In the genomic region with DNA sequence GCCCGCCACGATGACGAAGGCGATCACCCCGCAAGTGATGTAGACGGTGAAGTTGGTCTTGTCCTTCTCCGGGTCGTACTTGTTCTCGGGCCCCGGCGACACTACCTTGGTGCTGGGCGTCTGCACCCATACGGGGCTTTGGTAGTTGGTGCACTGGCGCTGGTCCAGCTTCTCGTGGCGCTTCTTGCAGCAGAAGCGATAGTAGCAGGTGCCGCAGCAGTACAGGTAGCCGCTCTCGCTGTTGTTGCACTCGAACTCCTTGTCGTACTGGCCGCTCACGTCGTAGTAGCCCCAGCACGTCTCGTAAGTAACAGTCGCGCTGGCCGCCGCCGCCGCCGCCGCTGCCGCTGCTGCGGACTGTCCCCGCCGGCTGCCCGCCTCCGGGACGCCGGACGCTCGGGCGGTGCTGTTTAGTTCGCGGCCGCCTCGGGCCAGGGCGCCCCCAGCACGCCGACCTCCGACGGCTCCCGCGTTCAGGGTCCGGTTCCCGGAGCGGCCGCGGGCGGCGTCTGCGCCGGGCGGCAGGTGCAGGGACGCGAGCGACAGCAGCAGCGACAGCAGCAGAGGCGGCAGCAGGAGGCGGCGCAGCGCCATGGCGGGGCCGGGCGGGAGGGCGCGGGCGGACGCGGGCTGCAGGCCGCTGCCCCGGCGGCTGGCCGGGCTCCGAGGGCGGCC, we compare ENCODE assay signal across 8 mouse cellular contexts. TPM values are rescaled to one million over a fixed set of nuclear protein-coding genes. Genes with fewer than 3 reads are reported as not detected.
DNase-seq lines count a peak whose midpoint lies in the region; ATAC-seq and TF ChIP-seq lines count a peak whose summit lies in the region.
"Had no signal": no experiment of that assay in that cellular context is flagged by ENCODE, and none has a peak within 500 bp of the region (broad histone marks: within the 10 kb centered on the region; RNA-seq: fewer than 3 reads in every experiment).

A gene (minus strand): TSS at position 594 of the 675 bp plus-strand sequence.

- WGBS in lung, embryonic 16.5 days = 1% methylated on average over 78 of the region's 89 CpGs
- WGBS in midbrain, postnatal 0 days = under 1% methylated on average over 61 of the region's 89 CpGs

- H3K9me3 ChIP-seq in lung, embryonic 16.5 days (ENCODE audit: control insufficient read depth, low read length) = no peaks in the 10 kb centered on the region
- no peaks in the 10 kb centered on the region for H3K9me3 ChIP-seq in midbrain, postnatal 0 days (ENCODE audit: low read length)

- H3K9ac ChIP-seq in lung, embryonic 16.5 days (ENCODE audit: low read length) = peak within 1 kb of the TSS; percentile 58
- H3K9ac ChIP-seq in midbrain, postnatal 0 days (replicated peaks; ENCODE audit: low read length, poor library complexity, severe bottlenecking) = peak within 1 kb of the TSS; percentile 65

- H3K36me3 ChIP-seq in lung, embryonic 16.5 days (ENCODE audit: control insufficient read depth, insufficient read depth, low read length) = no peaks in the 10 kb centered on the region
- H3K36me3 ChIP-seq in midbrain, postnatal 0 days (ENCODE audit: insufficient read depth, low read length) = no peaks in the 10 kb centered on the region

- peak; percentile 51 for ATAC-seq in lung, embryonic 16.5 days (ENCODE audit: low read depth)
- ATAC-seq in midbrain, postnatal 0 days (ENCODE audit: low FRiP score) = peak; percentile 49
- ATAC-seq in inflammation-experienced regulatory T-cells, adult 6 months = no peak

- intact Hi-C loops in left cerebral cortex, postnatal 14 days (cut with DNase I) = loop anchor here (5.0 to 10.0 kb wide), 2 partner anchors 403 to 701 kb away; no protein-coding TSS in a partner anchor

- no peak within 1 kb of the TSS for H3K27ac ChIP-seq in lung, embryonic 16.5 days (ENCODE audit: low read length)
- H3K27ac ChIP-seq in midbrain, postnatal 0 days (ENCODE audit: low read depth, low read length) = 0 out of 2 replicates have a peak within 1 kb of the TSS, but pooled peaks have one; percentile 26

- H3K27me3 ChIP-seq in lung, embryonic 16.5 days (ENCODE audit: control insufficient read depth, insufficient read depth, low read depth, low read length) = peaks cover 68% of the 10 kb centered on the region
- peaks cover 18% of the 10 kb centered on the region for H3K27me3 ChIP-seq in midbrain, postnatal 0 days (ENCODE audit: insufficient read depth, low read length)

- H3K4me1 ChIP-seq in lung, embryonic 16.5 days (replicated peaks; ENCODE audit: control insufficient read depth, insufficient read depth, low read length) = peaks cover 10% of the 10 kb centered on the region
- peaks cover 10% of the 10 kb centered on the region; the same call in 1 of the 2 replicates for H3K4me1 ChIP-seq in midbrain, postnatal 0 days (ENCODE audit: insufficient read depth, low read length)

- H3K4me3 ChIP-seq in lung, embryonic 16.5 days (ENCODE audit: low read length) = peak within 1 kb of the TSS; percentile 60
- peak within 1 kb of the TSS; percentile 67 for H3K4me3 ChIP-seq in midbrain, postnatal 0 days (ENCODE audit: low read depth, low read length)

- TF ChIP-seq CTCF in midbrain, postnatal 0 days (IDR thresholded peaks at IDR 0.05) = no peak

- DNase-seq in lung, adult 18-20 months = no peak
- DNase-seq in embryo, embryonic 9.5 days (ENCODE audit: extremely low spot score) = peak; percentile 51
- peak; percentile 6 for DNase-seq in heart, postnatal 4 days
- DNase-seq in left cerebral cortex, postnatal 14 days (ENCODE audit: low spot score in 2 of 2) = peak; percentile 20 to 23
- peak; percentile 34 for DNase-seq in midbrain, postnatal 0 days (ENCODE audit: low spot score)

- H3K4me2 ChIP-seq in lung, embryonic 16.5 days (ENCODE audit: low read depth, low read length) = peak within 1 kb of the TSS; percentile 89
- peak within 1 kb of the TSS; percentile 82 for H3K4me2 ChIP-seq in midbrain, postnatal 0 days (ENCODE audit: low read depth, low read length, poor library complexity, severe bottlenecking)

RNA-seq across cellular contexts. Expression of the gene that starts here (rescaled TPM):
- 0.21 and 0.78 TPM in 2 replicates for polyA plus RNA-seq in lung, embryonic 16.5 days (2015; fragmentation: Nextera tagmentation; extraction: Ambion mirVana)
- 1 to 10 TPM; 1.3 to 1.5 TPM for total RNA-seq in heart, postnatal 4 days (2021)
- 10 to 100 TPM; 27.7 to 30.0 TPM for total RNA-seq in left cerebral cortex, postnatal 14 days (2021)
- total RNA-seq in midbrain, postnatal 0 days (2014; rRNA removed) = 8.0 and 8.6 TPM in 2 replicates
- polyA plus RNA-seq in midbrain, postnatal 0 days (2015; fragmentation: Nextera tagmentation; extraction: Ambion mirVana) = 2.1 and 2.5 TPM in 2 replicates
- polyA plus RNA-seq in inflammation-experienced regulatory T-cells, adult 6 months (2017; shearing (Covaris generic)) = not detected
- total RNA-seq: common myeloid progenitor, adult 5-6 weeks had no signal

Comparison
In these comparisons a context has a peak if more than half of its experiments do, and no peak if none do; other contexts are left out.
1. Peak in ATAC-seq, H3K4me3 ChIP-seq, H3K9ac ChIP-seq and H3K4me2 ChIP-seq in lung, embryonic 16.5 days; RNA of the gene not detected or under 1 TPM.
2. DNase-seq: peak in embryo, embryonic 9.5 days (single experiment), heart, postnatal 4 days (single experiment), left cerebral cortex, postnatal 14 days (2 of 2) and midbrain, postnatal 0 days (single experiment); none in lung, adult 18-20 months (0 of 2).